Mouse (Mus musculus) forebrain, postnatal 0 days (tissue): ENCODE results near the gene Tmem201. TPM values are rescaled to one million over a fixed set of nuclear protein-coding genes. Genes with fewer than 3 reads are reported as not detected.
A peak's percentile ranks its signal among the peaks of the same experiment; 100 is the strongest.

Source experiments
- ATAC-seq: fragments of 200-750 bp; cut with Nextera tagmentation; 2 replicates; pipeline ENCODE4 v1.8.0; 2017; ENCODE audit warnings: mild to moderate bottlenecking, moderate library complexity
- DNase-seq: peaks from one replicate; pipeline ENCODE4 v3.0.0-alpha.2; 2015
- H3K27ac ChIP-seq: fragments of 300-500 bp; sonication (generic); 2 replicates; pipeline ENCODE4 v1.5.1; 2014; ENCODE audit warnings: low read depth, mild to moderate bottlenecking, antibody characterized with exemption, low read length, moderate library complexity, mixed read lengths
- H3K27me3 ChIP-seq: fragments of 300-500 bp; sonication (generic); 2 replicates; pipeline ENCODE4 v1.6.1; 2014; ENCODE audit warnings: mild to moderate bottlenecking, low read length, mixed read lengths; ENCODE audit not compliant: insufficient read depth
- H3K36me3 ChIP-seq: fragments of 300-500 bp; sonication (generic); 2 replicates; pipeline ENCODE4 v1.6.1; 2014; ENCODE audit warnings: mild to moderate bottlenecking, moderate library complexity; ENCODE audit not compliant: insufficient read depth
- H3K4me1 ChIP-seq: fragments of 300-500 bp; sonication (generic); 2 replicates; pipeline ENCODE4 v1.6.1; 2014; ENCODE audit warnings: antibody characterized with exemption; ENCODE audit not compliant: insufficient read depth
- H3K4me2 ChIP-seq: fragments of 300-500 bp; sonication (generic); 2 replicates; pipeline ENCODE4 v1.6.1; 2014; ENCODE audit warnings: low read depth, mild to moderate bottlenecking, moderate library complexity
- H3K4me3 ChIP-seq: fragments of 300-500 bp; sonication (generic); 2 replicates; pipeline ENCODE4 v1.5.1; 2014; ENCODE audit warnings: low read depth, low read length, mixed read lengths
- H3K9ac ChIP-seq: fragments of 300-500 bp; sonication (generic); 2 replicates; pipeline ENCODE4 v1.6.1; 2014; ENCODE audit warnings: mild to moderate bottlenecking
- H3K9me3 ChIP-seq: fragments of 300-500 bp; sonication (generic); 2 replicates; pipeline ENCODE4 v1.6.1; 2016; ENCODE audit warnings: low read length
- CTCF ChIP-seq: sonication (generic); IDR thresholded peaks from 2 replicates; pipeline ENCODE4 v1.5.1; 2016; ENCODE audit warnings: antibody characterized with exemption, control low read depth, low read depth
- WGBS: fragments of 180-500 bp; shearing (Covaris S2); extraction: QIAGEN DNeasy Blood & Tissue Kit; methylation state at CpG from one replicate; pipeline ENCODE4 v1.1.7; 2014; 5-methylcytosine and 5-hydroxymethylcytosine counted together
- polyA plus RNA-seq: library from polyadenylated mRNA; unstranded; fragments of >200 nt; fragmentation: Nextera tagmentation; extraction: Ambion mirVana; gene quantifications from 2 replicates; pipeline ENCODE4 v1.2.1, GENCODE M21; 2015
- total RNA-seq: library from RNA; depleted of rRNA; stranded (reverse); fragments of >200 nt; gene quantifications from 2 replicates; pipeline ENCODE4 v1.2.3, GENCODE M21; 2014

Gene Tmem201
- total and polyA plus RNA-seq, 2 experiments from 2014 or later = 39.6 to 50.7 TPM

DNA sequence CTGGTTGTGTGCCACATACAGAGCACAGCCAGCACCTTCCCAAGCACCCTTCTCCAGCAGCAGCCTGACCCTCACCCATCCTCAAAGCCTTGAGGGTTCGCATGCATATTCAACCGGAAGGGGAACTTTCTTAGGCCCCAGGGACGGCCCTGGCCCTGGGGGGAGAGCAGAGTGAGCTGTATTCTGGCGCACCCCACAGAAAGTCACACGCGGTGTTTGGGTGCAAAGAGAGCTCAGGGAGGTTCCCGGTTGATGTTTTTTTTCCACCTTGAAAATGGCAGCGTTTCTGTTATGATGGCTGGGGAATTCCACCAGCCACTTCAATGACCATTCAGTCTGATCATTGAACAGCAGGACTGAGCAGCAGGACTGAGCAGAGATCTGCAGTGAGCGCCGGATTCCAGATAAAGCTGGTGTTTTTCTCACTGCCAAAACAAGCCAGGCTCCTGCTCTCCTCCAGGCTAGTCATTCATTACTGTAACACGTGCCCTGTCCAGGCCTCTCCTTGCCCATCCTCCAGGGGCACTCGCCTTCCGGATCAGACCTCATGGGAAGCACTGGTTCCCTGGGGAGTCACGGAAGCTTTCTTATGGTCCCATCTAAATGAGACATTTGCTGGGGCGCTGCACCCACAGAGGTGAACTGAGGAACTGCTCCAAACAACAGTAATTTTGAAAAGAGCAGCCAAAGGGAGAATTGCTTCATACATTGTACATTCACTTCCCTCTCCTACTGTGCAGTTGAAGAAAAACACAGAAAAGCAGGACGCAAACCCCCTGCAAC is 41.5 kb downstream of the Tmem201 start:
- no peak for DNase-seq
- no peaks in the 10 kb centered on the region for H3K27me3 ChIP-seq
- H3K4me2 ChIP-seq = no peak overlapping the region

DNA sequence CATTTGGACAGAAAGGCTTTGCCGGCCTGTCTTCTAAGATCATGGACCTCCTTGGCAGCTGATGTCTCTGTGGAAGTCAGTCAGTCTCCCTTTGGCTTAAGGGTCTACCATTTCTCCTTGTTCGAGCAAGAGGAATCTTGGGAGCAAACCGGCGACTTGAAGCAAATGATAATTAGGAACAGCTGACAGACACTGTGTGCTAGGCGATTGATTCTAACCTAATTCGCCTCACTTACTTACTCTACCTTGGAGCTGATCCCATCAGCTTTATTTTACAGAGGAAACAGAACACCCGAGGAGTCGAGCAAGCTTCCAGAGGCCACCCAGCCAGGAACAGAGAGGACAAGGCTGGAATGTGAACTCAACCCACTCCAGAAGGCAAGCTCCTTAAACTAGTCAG is 46.5 kb downstream of the Tmem201 start:
- Histone ChIP-seq H3K9ac (no peak overlapping the region), H3K27me3 (no peaks in the 10 kb centered on the region), H3K4me3 (no peak overlapping the region), H3K27ac (no peak overlapping the region), H3K9me3 (no peaks in the 10 kb centered on the region), H3K4me2 (no peak overlapping the region), H3K4me1 (no peaks in the 10 kb centered on the region), H3K36me3 (no peaks in the 10 kb centered on the region)
- DNase-seq (no peak), ATAC-seq (no peak)
- WGBS = 71% methylated on average over 8 of the region's 8 CpGs
- TF ChIP-seq CTCF = no peak

More for the DNA sequence above, 41.5 kb downstream of the Tmem201 start:
- ATAC-seq = peak; percentile 65
- Histone ChIP-seq H3K36me3 (no peaks in the 10 kb centered on the region), H3K9ac (0 out of 2 replicates have a peak overlapping the region, but pooled peaks have one; percentile 10), H3K4me3 (no peak overlapping the region), H3K9me3 (no peaks in the 10 kb centered on the region), H3K27ac (no peak overlapping the region), H3K4me1 (no peaks in the 10 kb centered on the region)
- 33% methylated on average over 16 of the region's 16 CpGs for WGBS
- peak; percentile 31 for TF ChIP-seq CTCF

DNA sequence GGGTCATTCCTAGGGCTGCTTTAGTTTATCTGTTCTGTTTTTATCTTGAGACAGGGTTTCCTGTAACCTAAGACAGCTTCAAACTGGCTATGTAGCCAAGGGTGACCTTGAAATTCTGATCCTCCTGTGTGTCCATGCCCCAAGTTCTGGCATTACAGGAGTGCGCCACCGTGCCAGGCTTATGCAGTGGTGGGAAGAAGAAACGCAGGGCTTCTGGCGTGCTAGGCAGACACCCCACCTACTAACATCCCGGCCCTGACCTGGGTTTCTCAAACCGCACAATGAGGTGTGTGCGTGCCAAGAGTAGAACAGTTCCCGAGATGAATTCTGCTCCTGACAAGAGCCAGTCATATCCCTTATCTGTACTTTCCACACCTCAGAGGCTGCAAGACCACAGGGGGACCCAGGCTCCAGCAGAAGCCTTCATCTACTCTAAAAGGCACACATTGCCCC is 47.0 kb downstream of the Tmem201 start:
- no peaks in the 10 kb centered on the region for H3K4me1 ChIP-seq
- no peak for TF ChIP-seq CTCF
- no peak for ATAC-seq
- H3K4me3 ChIP-seq = no peak overlapping the region
- 91% methylated on average over 8 of the region's 8 CpGs for WGBS
- no peak for DNase-seq
- H3K9ac ChIP-seq = no peak overlapping the region
- H3K4me2 ChIP-seq = no peak overlapping the region
- H3K36me3 ChIP-seq = no peaks in the 10 kb centered on the region
- no peak overlapping the region for H3K27ac ChIP-seq
- no peaks in the 10 kb centered on the region for H3K9me3 ChIP-seq
- H3K27me3 ChIP-seq = no peaks in the 10 kb centered on the region

DNA sequence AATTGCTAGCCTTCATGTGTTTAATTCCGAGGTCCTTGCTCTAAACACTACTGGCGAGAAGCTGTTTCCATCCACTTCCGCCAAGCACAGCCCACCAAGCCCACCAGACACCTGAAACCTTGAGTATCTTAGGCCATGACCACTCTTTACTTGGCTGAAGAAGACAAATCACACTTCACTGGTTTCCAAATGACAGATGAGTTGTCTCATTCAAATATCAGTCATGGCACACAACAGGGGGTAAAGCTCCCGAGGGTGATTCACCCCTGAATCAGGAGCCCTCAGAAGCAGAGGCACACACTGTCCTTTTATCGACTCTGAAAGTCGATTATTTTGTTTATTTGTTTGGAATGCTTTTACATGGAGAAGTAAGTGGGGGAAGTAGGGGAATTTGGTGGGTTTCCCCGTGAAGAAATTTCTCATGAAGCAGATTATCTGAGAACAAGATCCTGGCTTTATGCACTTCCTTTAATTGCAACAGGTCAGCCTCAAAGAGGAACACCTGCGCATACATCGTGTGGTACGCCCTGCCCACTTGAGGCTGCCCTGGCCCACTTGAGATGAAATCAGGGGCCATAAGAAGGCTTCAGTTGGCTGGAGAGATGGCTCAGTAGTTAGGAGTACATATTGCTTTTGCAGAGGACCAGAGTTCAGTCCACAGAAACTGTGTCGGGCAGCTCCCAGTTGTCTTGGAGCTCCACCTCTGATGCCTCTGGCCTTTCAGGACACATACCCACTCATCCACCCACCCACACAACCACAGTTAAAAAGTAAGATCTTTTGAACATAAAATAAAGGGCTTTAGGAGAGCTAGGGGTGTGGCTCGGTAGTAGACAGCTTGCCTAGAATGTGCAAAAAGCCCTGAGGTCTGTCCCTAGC is 47.8 kb downstream of the Tmem201 start:
- no peaks in the 10 kb centered on the region for H3K4me1 ChIP-seq
- 85% methylated on average over 12 of the region's 12 CpGs for WGBS
- no peak overlapping the region for H3K27ac ChIP-seq
- H3K27me3 ChIP-seq = peaks cover under 1% of the 10 kb centered on the region; the same call in 1 of the 2 replicates
- TF ChIP-seq CTCF = no peak
- H3K36me3 ChIP-seq = no peaks in the 10 kb centered on the region
- no peaks in the 10 kb centered on the region for H3K9me3 ChIP-seq
- H3K4me3 ChIP-seq = no peak overlapping the region
- ATAC-seq (no peak), DNase-seq (no peak)
- no peak overlapping the region for H3K4me2 ChIP-seq
- H3K9ac ChIP-seq = no peak overlapping the region

DNA sequence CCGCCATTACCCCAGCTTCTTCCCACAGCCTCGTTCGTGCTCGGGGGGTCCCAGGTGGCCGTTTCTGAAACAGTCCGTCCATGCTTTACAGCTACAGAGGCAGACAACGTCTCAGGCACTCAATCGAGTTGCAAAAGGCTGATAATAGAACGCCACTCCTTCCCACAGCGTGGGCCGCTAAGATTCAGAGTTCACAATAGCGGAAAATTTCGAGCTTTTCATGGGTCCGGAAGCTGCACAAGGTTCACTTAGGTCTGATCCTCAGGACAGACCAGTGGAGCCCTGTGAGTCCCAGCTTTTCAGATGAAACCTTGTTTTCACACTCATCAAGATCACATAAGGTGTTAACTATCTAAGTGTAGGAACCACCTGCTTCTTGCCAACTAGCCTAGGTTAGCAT is 49.0 kb downstream of the Tmem201 start:
- Histone ChIP-seq H3K27me3 (peaks cover 3% of the 10 kb centered on the region; the same call in 1 of the 2 replicates), H3K27ac (no peak overlapping the region), H3K4me3 (no peak overlapping the region), H3K9me3 (no peaks in the 10 kb centered on the region), H3K36me3 (no peaks in the 10 kb centered on the region), H3K4me2 (no peak overlapping the region), H3K4me1 (no peaks in the 10 kb centered on the region), H3K9ac (no peak overlapping the region)
- 76% methylated on average over 14 of the region's 14 CpGs for WGBS
- TF ChIP-seq CTCF = no peak
- ATAC-seq (no peak), DNase-seq (no peak)

DNA sequence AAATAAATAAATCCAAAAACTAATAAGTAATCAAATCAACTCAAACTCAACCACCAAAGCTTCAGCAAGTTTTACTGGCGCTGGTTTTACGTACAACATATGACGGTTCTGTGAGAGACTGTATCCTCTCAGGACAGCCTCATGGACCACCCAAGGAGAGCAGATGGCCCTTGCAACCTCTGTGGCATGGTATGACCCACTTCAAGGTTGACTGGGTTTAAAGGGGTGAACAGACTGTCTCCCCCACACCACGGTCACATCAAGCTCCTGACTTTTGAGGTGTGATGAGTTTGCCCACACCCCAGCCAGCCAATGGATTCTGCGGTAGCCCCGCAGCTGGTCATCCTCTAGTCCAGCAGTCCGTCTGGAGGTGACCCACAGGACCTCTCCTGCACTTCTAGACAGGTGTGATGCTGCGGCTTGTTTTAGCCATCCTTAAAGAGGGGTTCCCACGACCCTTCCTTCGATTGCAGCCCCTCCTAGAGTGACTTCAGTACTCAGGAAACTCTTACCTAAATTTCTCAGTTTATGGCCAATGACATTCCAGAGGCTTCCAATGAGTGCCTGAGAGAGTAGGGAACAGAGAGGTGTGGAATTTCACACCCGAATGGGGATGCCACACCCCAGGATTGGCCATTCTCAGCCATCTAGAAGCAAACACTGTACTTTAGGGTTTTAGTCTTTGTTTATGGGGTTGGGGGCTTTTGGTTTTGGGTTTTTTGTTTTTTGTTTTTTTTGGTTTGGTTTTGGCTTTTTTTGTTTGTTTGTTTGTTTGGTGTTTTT is 52.8 kb downstream of the Tmem201 start:
- Histone ChIP-seq H3K9ac (no peak overlapping the region), H3K4me1 (no peaks in the 10 kb centered on the region), H3K9me3 (no peaks in the 10 kb centered on the region), H3K27ac (no peak overlapping the region), H3K4me2 (no peak overlapping the region), H3K27me3 (peaks cover 3% of the 10 kb centered on the region; the same call in 1 of the 2 replicates), H3K36me3 (no peaks in the 10 kb centered on the region), H3K4me3 (no peak overlapping the region)
- WGBS = 86% methylated on average over 11 of the region's 11 CpGs
- no peak for TF ChIP-seq CTCF
- ATAC-seq = no peak
- no peak for DNase-seq
